Mouse (Mus musculus) brain, adult 10 weeks (tissue): ENCODE results near the gene Edrf1. TPM values are rescaled to one million over a fixed set of nuclear protein-coding genes. Genes with fewer than 3 reads are reported as not detected.

ENCODE experiments used
- polyA plus RNA-seq: library from polyadenylated mRNA; stranded (reverse); fragments of 350-450 nt; fragmentation: Illumina TruSeq; extraction: RNeasy Lipid Tissue Mini Kit (QIAGEN cat#74804); gene quantifications from one replicate; pipeline ENCODE4 v1.2.3, GENCODE M21; 2015; ENCODE audit warnings: low read depth, low replicate concordance

Edrf1 gene
- 23.1 TPM for polyA plus RNA-seq

GRCm38 (mm10) chr7:133637361-133638305 lies at the start of gene Edrf1:
Gene Edrf1 (plus strand): TSS chr7:133637543.

GRCm38 (mm10) chr7:133602058-133602457 lies 35.3 kb upstream of the Edrf1 start, which contains the start of gene Tex36:
Gene Tex36 (minus strand): TSS chr7:133602158.

DNA sequence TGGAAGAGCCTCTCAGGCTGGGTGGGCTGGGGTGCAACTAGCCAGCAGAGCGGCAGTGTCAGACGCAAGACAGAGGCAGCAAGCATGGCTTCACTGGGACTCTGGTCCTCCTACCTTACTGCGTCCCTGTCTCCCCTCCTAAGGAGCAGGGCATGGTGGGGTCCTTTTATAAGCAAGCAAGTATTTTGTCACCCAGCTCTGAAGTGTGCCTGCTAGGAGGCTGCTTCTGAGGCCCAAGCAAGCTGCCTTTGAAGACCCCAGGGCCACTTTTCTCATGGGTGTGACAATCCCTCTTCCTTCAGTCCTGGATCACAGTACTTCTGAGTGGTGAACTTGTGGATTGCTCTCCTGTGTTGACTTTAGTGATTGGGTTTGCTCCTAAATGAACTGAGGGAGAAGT lies 42.6 kb downstream of the Edrf1 start, which contains the start of gene Mmp21:
Mmp21 (minus strand) TSS at position 101 of the 400 bp plus-strand sequence.

Other genes starting within 250 kb of the Edrf1 start
- not detected for gene Tex36, start 35.4 kb upstream of the Edrf1 start, polyA plus RNA-seq
- not detected for gene Mmp21, start 42.5 kb downstream of the Edrf1 start, polyA plus RNA-seq
- 89.8 TPM for gene Bccip, start 71.8 kb downstream of the Edrf1 start, polyA plus RNA-seq
- gene Uros, start 72.5 kb downstream of the Edrf1 start, polyA plus RNA-seq: 36.5 TPM
- 5.4 TPM for gene Fank1, start 139.3 kb downstream of the Edrf1 start, polyA plus RNA-seq
- gene Dhx32, start 145.2 kb downstream of the Edrf1 start, polyA plus RNA-seq: 30.5 TPM